Mouse (Mus musculus) brown adipose tissue, adult 24 weeks (tissue): ENCODE results near the gene Iffo1. TPM values are rescaled to one million over a fixed set of nuclear protein-coding genes. Genes with fewer than 3 reads are reported as not detected.

Experiments used
- H3K27ac ChIP-seq: fragments of 200-500 bp; replicated peaks from 2 replicates; pipeline ENCODE4 v1.5.1; 2012; ENCODE audit warnings: low read depth, mild to moderate bottlenecking, low read length
- H3K4me1 ChIP-seq: fragments of 200-500 bp; 2 replicates; pipeline ENCODE4 v1.6.1; 2012; ENCODE audit warnings: low read length, mixed read lengths; ENCODE audit not compliant: control insufficient read depth, insufficient read depth, insufficient read length
- H3K4me3 ChIP-seq: fragments of 200-500 bp; 2 replicates; pipeline ENCODE4 v1.5.1; 2012; ENCODE audit warnings: low read depth, mild to moderate bottlenecking, low read length, moderate library complexity; ENCODE audit not compliant: insufficient read depth
- polyA plus RNA-seq: library from polyadenylated mRNA; stranded (reverse); fragments of >200 nt; gene quantifications from 2 replicates; pipeline ENCODE4 v1.2.4, GENCODE M21; 2012; ENCODE audit not compliant: missing spikeins, insufficient read depth, insufficient read length

Iffo1 gene
- polyA plus RNA-seq, 1 experiment, result 3.2 TPM

- no peaks in the 10 kb centered on the region for H3K4me1 ChIP-seq
- no peak overlapping the region for H3K27ac ChIP-seq
- peak overlapping the region; percentile 72 for H3K4me3 ChIP-seq
These were observed 45.8 kb downstream of the Iffo1 start for GRCm38 (mm10) chr6:125190816-125191215.

DNA sequence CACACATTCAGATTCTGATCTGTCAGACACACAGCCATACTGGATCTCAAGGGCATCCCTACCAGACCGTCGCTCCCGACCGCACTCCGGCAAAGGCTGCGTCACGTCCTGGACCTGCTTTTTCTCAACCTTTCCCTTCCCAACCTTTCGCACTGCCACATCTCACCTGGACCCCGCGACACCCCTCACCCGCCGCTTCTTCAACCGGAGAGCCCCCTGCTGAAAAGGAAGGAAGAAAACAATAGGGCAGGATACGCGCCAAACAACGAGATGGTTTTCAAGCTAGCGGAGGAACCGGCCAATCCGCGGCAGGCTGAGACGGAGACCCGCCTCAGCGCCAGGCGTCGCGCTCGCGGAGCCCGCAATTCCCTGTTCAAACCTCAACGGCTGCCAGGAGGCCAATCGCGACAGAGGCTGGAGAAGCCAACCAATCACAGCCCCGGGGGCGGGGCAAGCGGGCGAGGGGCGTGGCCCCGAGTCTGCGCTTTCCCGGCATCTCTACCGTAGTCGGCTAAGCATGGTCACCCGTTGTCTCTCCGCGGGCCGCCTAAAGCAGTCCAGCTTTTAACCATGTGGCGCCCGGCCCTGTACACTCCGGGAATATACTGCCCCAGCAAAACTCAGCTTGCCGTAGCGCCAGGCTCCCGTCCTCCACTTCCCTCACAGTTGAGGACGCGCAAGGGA is 46.4 kb downstream of the Iffo1 start, which contains the start of the genes Ncapd2 and Mrpl51:
Ncapd2 (minus strand) TSS at position 370 of the 684 bp plus-strand sequence.
Mrpl51 (plus strand) TSS at position 470 of the 684 bp plus-strand sequence.
- H3K4me1 ChIP-seq, result 0 out of 2 replicates have a peak, but pooled peaks cover 1% of the 10 kb centered on the region
- H3K4me3 ChIP-seq, result peak within 1 kb of the TSS; percentile 83
- H3K27ac ChIP-seq, result peak within 1 kb of the TSS; percentile 94

DNA sequence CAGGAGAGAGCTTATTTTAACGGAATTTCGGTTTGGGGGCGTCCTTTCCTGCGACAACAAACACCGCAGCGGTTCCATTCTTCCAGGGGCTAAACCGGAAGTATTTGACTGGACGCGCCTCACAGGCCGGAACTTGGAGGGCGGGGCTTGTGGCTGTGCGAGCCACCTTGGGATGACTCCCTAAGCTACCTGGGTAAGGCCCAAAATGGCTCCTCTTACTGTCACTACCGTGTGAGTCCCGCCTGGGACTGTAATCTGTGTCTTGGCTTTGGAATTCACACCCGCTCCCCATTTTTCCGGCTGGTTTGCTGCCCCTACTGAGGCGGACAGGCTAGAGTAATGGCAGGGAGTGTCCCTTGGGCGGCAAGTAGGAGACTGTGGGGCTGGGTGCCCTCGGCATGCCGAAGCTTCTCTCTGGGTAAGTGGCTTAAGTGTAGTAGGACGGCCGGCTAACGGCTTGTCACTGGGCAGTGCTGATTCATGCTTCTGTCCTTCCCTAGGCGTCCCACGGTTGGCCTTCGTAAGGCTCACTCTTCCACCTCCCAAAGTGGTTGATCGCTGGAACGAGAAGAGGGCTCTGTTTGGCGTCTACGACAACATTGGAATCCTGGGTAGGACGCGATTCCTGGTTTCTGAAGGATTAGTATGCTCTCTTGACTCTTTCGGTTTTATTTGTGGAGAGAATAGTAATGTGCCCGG is 47.1 kb downstream of the Iffo1 start:
- Histone ChIP-seq H3K4me3 (peak overlapping the region; percentile 83), H3K4me1 (0 out of 2 replicates have a peak, but pooled peaks cover 2% of the 10 kb centered on the region), H3K27ac (peak overlapping the region; percentile 94)

DNA sequence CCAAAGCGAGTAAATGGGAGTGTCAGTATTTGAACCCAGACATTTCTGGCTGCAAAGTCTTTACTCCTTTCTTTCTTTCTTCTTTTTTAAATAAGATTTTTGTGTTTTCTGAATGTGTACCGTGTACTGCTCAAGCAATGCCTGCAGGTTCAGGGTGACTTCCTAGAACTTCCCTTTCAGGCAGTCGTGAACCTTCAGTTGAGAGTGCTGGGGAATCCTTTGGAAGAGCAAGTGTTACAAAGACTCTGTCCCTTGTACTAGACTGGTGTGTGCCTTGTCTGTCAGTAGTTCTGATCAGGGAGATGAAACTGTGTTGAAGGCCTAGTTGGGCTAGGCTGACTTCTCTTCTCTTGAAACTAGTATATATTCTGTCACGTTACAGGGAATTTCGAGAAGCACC is 47.8 kb downstream of the Iffo1 start:
- Histone ChIP-seq H3K4me3 (peak overlapping the region; percentile 83), H3K4me1 (0 out of 2 replicates have a peak, but pooled peaks cover 2% of the 10 kb centered on the region), H3K27ac (peak overlapping the region; percentile 94)

DNA sequence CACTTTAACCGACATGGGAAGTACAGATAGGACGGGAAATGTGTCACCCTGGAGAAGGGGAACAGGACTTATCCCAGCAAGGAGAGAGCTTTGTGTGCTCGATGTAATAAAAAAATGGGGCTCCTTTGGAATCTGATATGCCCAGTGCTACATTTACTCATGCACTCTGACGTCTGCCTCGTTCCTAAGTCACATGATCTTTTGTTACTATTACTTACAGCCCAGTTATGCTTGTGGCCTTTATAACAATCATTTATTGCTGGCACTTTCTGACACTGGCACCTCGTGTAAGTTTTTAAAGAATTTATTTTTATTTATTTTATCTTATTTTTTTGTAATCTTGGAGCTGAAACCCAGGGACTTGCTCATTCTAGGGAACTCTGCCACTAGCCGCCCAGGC is 48.3 kb downstream of the Iffo1 start:
- Histone ChIP-seq H3K4me3 (no peak overlapping the region), H3K4me1 (0 out of 2 replicates have a peak, but pooled peaks cover 2% of the 10 kb centered on the region), H3K27ac (no peak overlapping the region)

DNA sequence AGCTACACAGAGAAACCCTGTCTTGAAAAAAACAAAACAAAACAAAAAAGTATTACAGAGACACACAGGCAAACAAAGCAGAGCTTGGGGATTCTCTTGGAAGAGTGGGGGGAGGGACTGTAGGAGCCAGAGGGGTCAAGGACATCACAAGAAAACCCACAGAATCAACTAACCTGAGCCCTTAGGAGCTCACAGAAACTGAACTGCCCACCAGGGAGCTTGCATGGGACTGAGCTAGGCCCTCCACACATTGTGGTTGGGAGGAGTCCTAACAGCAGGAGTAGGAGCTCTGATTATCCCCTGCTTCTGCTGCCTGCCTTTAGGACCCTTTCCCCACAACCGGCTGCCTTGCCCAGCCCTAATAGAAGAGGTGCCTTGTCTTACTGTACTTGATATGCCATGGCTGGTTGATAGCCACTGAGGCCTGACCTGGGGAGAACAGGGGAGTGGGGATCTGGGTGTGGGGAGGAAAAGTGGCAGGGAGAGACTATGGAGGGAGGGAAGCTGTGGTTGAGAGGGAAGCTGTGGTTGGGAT is 50.6 kb downstream of the Iffo1 start:
- no peak overlapping the region for H3K27ac ChIP-seq
- H3K4me3 ChIP-seq, result no peak overlapping the region
- H3K4me1 ChIP-seq, result 0 out of 2 replicates have a peak, but pooled peaks cover 2% of the 10 kb centered on the region

- H3K27ac ChIP-seq, result no peak overlapping the region
- no peak overlapping the region for H3K4me3 ChIP-seq
- H3K4me1 ChIP-seq, result 0 out of 2 replicates have a peak, but pooled peaks cover 2% of the 10 kb centered on the region
These were observed 51.3 kb downstream of the Iffo1 start for GRCm38 (mm10) chr6:125196301-125196700.

DNA sequence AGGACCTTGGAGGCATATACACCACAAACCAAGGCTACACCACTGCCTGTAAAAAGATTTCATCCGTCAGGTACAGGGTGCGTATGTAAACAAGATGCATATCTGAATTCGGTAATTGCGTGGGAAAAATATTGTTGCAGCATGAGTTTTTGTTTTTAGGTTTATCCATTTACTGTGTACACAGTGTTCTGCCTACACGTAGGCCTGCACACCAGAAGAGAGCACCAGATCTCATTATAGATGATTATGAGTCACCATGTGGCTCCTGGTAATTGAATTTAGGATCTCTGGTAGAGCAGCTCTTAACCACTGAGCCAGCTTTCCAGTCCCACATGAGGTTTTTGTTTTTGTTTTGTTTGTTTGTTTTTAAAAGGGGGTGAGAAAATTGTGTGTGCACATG is 52.1 kb downstream of the Iffo1 start:
- no peak overlapping the region for H3K27ac ChIP-seq
- H3K4me1 ChIP-seq, result 0 out of 2 replicates have a peak, but pooled peaks cover 2% of the 10 kb centered on the region
- H3K4me3 ChIP-seq, result no peak overlapping the region

- H3K4me3 ChIP-seq, result no peak overlapping the region
- H3K27ac ChIP-seq, result no peak overlapping the region
- H3K4me1 ChIP-seq, result no peaks in the 10 kb centered on the region
These were observed 65.4 kb downstream of the Iffo1 start for GRCm38 (mm10) chr6:125210436-125210835.

Other genes with a start within 250 kb of the Iffo1 start
- 12.2 and 15.1 TPM in 2 replicates for gene Lag3, start 233.5 kb upstream of the Iffo1 start, polyA plus RNA-seq
- gene Ptms, start 225.1 kb upstream of the Iffo1 start, polyA plus RNA-seq, result 949 and 1,236 TPM in 2 replicates
- 238 and 301 TPM in 2 replicates for gene Mlf2, start 213.9 kb upstream of the Iffo1 start, polyA plus RNA-seq
- gene Cops7a, start 179.7 kb upstream of the Iffo1 start, polyA plus RNA-seq, result 74.8 and 85.4 TPM in 2 replicates
- 0.54 TPM in 1 of 2 replicates, not detected in the other for gene Pianp, start 148.5 kb upstream of the Iffo1 start, polyA plus RNA-seq
- 19.9 and 25.6 TPM in 2 replicates for gene Zfp384, start 136.1 kb upstream of the Iffo1 start, polyA plus RNA-seq
- gene Ing4, start 105.5 kb upstream of the Iffo1 start, polyA plus RNA-seq, result 32.1 and 34.0 TPM in 2 replicates
- gene Acrbp, start 95.6 kb upstream of the Iffo1 start, polyA plus RNA-seq, result 5.1 and 5.5 TPM in 2 replicates
- not detected in 2 replicates for gene Lpar5, start 77.3 kb upstream of the Iffo1 start, polyA plus RNA-seq
- gene Chd4, start 49.3 kb upstream of the Iffo1 start, polyA plus RNA-seq, result 73.3 and 90.8 TPM in 2 replicates
- gene Nop2, start 13.3 kb upstream of the Iffo1 start, polyA plus RNA-seq, result 10.0 and 16.0 TPM in 2 replicates
- gene Gapdh, start 21.2 kb downstream of the Iffo1 start, polyA plus RNA-seq, result 1,014 and 1,139 TPM in 2 replicates
- gene Ncapd2, start 46.5 kb downstream of the Iffo1 start, polyA plus RNA-seq, result 7.5 and 9.2 TPM in 2 replicates
- 316 and 439 TPM in 2 replicates for gene Mrpl51, start 46.6 kb downstream of the Iffo1 start, polyA plus RNA-seq
- gene Vamp1, start 70.3 kb downstream of the Iffo1 start, polyA plus RNA-seq, result 5.4 and 7.7 TPM in 2 replicates
- 16.1 and 24.1 TPM in 2 replicates for gene Tapbpl, start 86.6 kb downstream of the Iffo1 start, polyA plus RNA-seq
- gene Cd27, start 91.8 kb downstream of the Iffo1 start, polyA plus RNA-seq, result not detected in 2 replicates
- not detected in 2 replicates for gene Tuba3a, start 140.8 kb downstream of the Iffo1 start, polyA plus RNA-seq
- 30.9 and 34.5 TPM in 2 replicates for gene Ltbr, start 168.6 kb downstream of the Iffo1 start, polyA plus RNA-seq
- 0.88 and 1.1 TPM in 2 replicates for gene Scnn1a, start 175.4 kb downstream of the Iffo1 start, polyA plus RNA-seq
- gene Tnfrsf1a, start 204.1 kb downstream of the Iffo1 start, polyA plus RNA-seq, result 52.3 and 69.7 TPM in 2 replicates
- gene Plekhg6, start 235.6 kb downstream of the Iffo1 start, polyA plus RNA-seq, result 0.33 TPM in 1 of 2 replicates, not detected in the other